Comparison of ENCODE assay signal across 9 mouse cellular contexts in genomic region chr11:97807626-97808025, GRCm38 (mm10). TPM values are rescaled to one million over a fixed set of nuclear protein-coding genes. Genes with fewer than 3 reads are reported as not detected.
DNase-seq lines count a peak whose midpoint lies in the region; ATAC-seq and TF ChIP-seq lines count a peak whose summit lies in the region.
"Had no signal": no experiment of that assay in that cellular context is flagged by ENCODE, and none has a peak within 500 bp of the region (broad histone marks: within the 10 kb centered on the region; RNA-seq: fewer than 3 reads in every experiment).

No protein-coding gene starts in this region.

- peak; percentile 63 for DNase-seq in gastrocnemius, adult 2 months
- DNase-seq in gastrocnemius, postnatal 10 days, result no peak
- no peak for DNase-seq in retina, postnatal 1 day
- DNase-seq in urinary bladder, postnatal 36 days (ENCODE audit: low spot score in 2 of 2), result no peak
- DNase-seq in embryo, embryonic 10 days (ENCODE audit: low spot score), result no peak

- TF ChIP-seq CTCF in gastrocnemius, adult 2 months (IDR thresholded peaks at IDR 0.05), result no peak

- ATAC-seq in CD4-positive, CD25-positive, alpha-beta regulatory T cell, adult 4 months, result peak; percentile 13
- no peak for ATAC-seq in forebrain, embryonic 15.5 days (replicated peaks)
- no peak for ATAC-seq in kidney, embryonic 16.5 days (ENCODE audit: low FRiP score, low TSS enrichment)

- H3K9me3 ChIP-seq in forebrain, embryonic 15.5 days, result no peaks in the 10 kb centered on the region
- no peaks in the 10 kb centered on the region for H3K9me3 ChIP-seq in kidney, embryonic 16.5 days (ENCODE audit: low read length)
- H3K9me3 ChIP-seq: G1E had no signal

- H3K4me2 ChIP-seq in forebrain, embryonic 15.5 days (replicated peaks), result no peak overlapping the region
- peak overlapping the region; percentile 8; the same call in 1 of the 2 replicates for H3K4me2 ChIP-seq in kidney, embryonic 16.5 days (replicated peaks; ENCODE audit: low read depth, low read length)

- H3K27ac ChIP-seq in gastrocnemius, adult 2 months, result peak overlapping the region; percentile 97
- H3K27ac ChIP-seq in forebrain, embryonic 15.5 days (replicated peaks), result peak overlapping the region; percentile 57
- peak overlapping the region; percentile 82 for H3K27ac ChIP-seq in kidney, embryonic 16.5 days (ENCODE audit: low read length)

- no peak overlapping the region for H3K9ac ChIP-seq in forebrain, embryonic 15.5 days (replicated peaks)
- H3K9ac ChIP-seq in kidney, embryonic 16.5 days (replicated peaks; ENCODE audit: low read length), result no peak overlapping the region

- intact Hi-C loops in gastrocnemius, adult 2 months (cut with DNase I), result no loop called here

- H3K4me3 ChIP-seq in gastrocnemius, adult 2 months, result peak overlapping the region; percentile 49
- H3K4me3 ChIP-seq in forebrain, embryonic 15.5 days, result no peak overlapping the region
- H3K4me3 ChIP-seq in kidney, embryonic 16.5 days (ENCODE audit: low read length), result no peak overlapping the region

- peaks cover 90% of the 10 kb centered on the region for H3K4me1 ChIP-seq in forebrain, embryonic 15.5 days
- peaks cover 99% of the 10 kb centered on the region for H3K4me1 ChIP-seq in kidney, embryonic 16.5 days (ENCODE audit: insufficient read depth, low read length)

- WGBS in forebrain, embryonic 15.5 days, result 41% methylated on average over 6 of the region's 6 CpGs
- whole genome bisulfite sequencing in kidney, embryonic 16.5 days, result 40% methylated on average over 6 of the region's 6 CpGs

- H3K36me3 ChIP-seq in forebrain, embryonic 15.5 days, result peaks cover 10% of the 10 kb centered on the region
- H3K36me3 ChIP-seq in kidney, embryonic 16.5 days (ENCODE audit: insufficient read depth, low read length), result 0 out of 2 replicates have a peak, but pooled peaks cover 18% of the 10 kb centered on the region

- no peaks in the 10 kb centered on the region for H3K27me3 ChIP-seq in forebrain, embryonic 15.5 days
- no peaks in the 10 kb centered on the region for H3K27me3 ChIP-seq in kidney, embryonic 16.5 days (ENCODE audit: insufficient read depth, low read length)

RNA-seq across cellular contexts. Expression of gene Lasp1, which starts 8.8 kb away (rescaled TPM):
- 10 to 100 TPM; 10.0 to 16.8 TPM for total RNA-seq in gastrocnemius, adult 2 months (2021)
- total RNA-seq in gastrocnemius, postnatal 10 days (2021), result 10 to 100 TPM; 46.3 to 68.4 TPM
- polyA plus RNA-seq in CD4-positive, CD25-positive, alpha-beta regulatory T cell, adult 4 months (2017; shearing (Covaris generic)), result 10 to 100 TPM; 46.4 to 49.9 TPM
- polyA plus RNA-seq in forebrain, embryonic 15.5 days (2015; fragmentation: Nextera tagmentation; extraction: Ambion mirVana), result 129 and 132 TPM in 2 replicates
- polyA plus RNA-seq in kidney, embryonic 16.5 days (2015; fragmentation: Nextera tagmentation; extraction: Ambion mirVana), result 133 TPM in 2 replicates

RNA-seq across cellular contexts. Expression of gene Rpl23, which starts 25.4 kb away (rescaled TPM):
- total RNA-seq in gastrocnemius, adult 2 months (2021), result 100 to 1,000 TPM; 385 to 521 TPM
- total RNA-seq in gastrocnemius, postnatal 10 days (2021), result 100 to 1,000 TPM; 793 to 832 TPM
- polyA plus RNA-seq in CD4-positive, CD25-positive, alpha-beta regulatory T cell, adult 4 months (2017; shearing (Covaris generic)), result 1,000 to 10,000 TPM in 1 of 2 experiments, 100 to 1,000 TPM in 1; 884 to 1,093 TPM
- 327 and 370 TPM in 2 replicates for polyA plus RNA-seq in forebrain, embryonic 15.5 days (2015; fragmentation: Nextera tagmentation; extraction: Ambion mirVana)
- 428 and 460 TPM in 2 replicates for polyA plus RNA-seq in kidney, embryonic 16.5 days (2015; fragmentation: Nextera tagmentation; extraction: Ambion mirVana)

RNA-seq across cellular contexts. Expression of gene 1700001P01Rik, which starts 31.9 kb away (rescaled TPM):
- total RNA-seq in gastrocnemius, adult 2 months (2021), result under 1 TPM; 0.39 to 0.56 TPM
- not detected for total RNA-seq in gastrocnemius, postnatal 10 days (2021)
- not detected for polyA plus RNA-seq in CD4-positive, CD25-positive, alpha-beta regulatory T cell, adult 4 months (2017; shearing (Covaris generic))
- polyA plus RNA-seq in forebrain, embryonic 15.5 days (2015; fragmentation: Nextera tagmentation; extraction: Ambion mirVana), result 0.39 and 0.75 TPM in 2 replicates
- polyA plus RNA-seq in kidney, embryonic 16.5 days (2015; fragmentation: Nextera tagmentation; extraction: Ambion mirVana), result 0.27 and 0.31 TPM in 2 replicates

RNA-seq across cellular contexts. Expression of gene B230217C12Rik, which starts 33.0 kb away (rescaled TPM):
- under 1 TPM; 0.23 to 0.50 TPM for total RNA-seq in gastrocnemius, adult 2 months (2021)
- 1 to 10 TPM in 1 of 2 experiments, under 1 TPM in 1; 0.95 to 1.1 TPM for total RNA-seq in gastrocnemius, postnatal 10 days (2021)
- polyA plus RNA-seq in CD4-positive, CD25-positive, alpha-beta regulatory T cell, adult 4 months (2017; shearing (Covaris generic)), result 1 to 10 TPM; 1.4 TPM
- polyA plus RNA-seq in forebrain, embryonic 15.5 days (2015; fragmentation: Nextera tagmentation; extraction: Ambion mirVana), result 17.8 and 21.0 TPM in 2 replicates
- 4.3 and 6.7 TPM in 2 replicates for polyA plus RNA-seq in kidney, embryonic 16.5 days (2015; fragmentation: Nextera tagmentation; extraction: Ambion mirVana)
- polyA plus RNA-seq: G1E had no signal

RNA-seq across cellular contexts. Expression of gene Cwc25, which starts 41.3 kb away (rescaled TPM):
- 1 to 10 TPM; 6.2 to 6.5 TPM for total RNA-seq in gastrocnemius, adult 2 months (2021)
- 1 to 10 TPM; 8.4 to 9.7 TPM for total RNA-seq in gastrocnemius, postnatal 10 days (2021)
- polyA plus RNA-seq in CD4-positive, CD25-positive, alpha-beta regulatory T cell, adult 4 months (2017; shearing (Covaris generic)), result 10 to 100 TPM; 25.2 to 33.8 TPM
- polyA plus RNA-seq in forebrain, embryonic 15.5 days (2015; fragmentation: Nextera tagmentation; extraction: Ambion mirVana), result 18.0 and 18.6 TPM in 2 replicates
- polyA plus RNA-seq in kidney, embryonic 16.5 days (2015; fragmentation: Nextera tagmentation; extraction: Ambion mirVana), result 15.1 and 18.4 TPM in 2 replicates
